19 mouse cellular contexts compared by ENCODE assay signal in the genomic region with DNA sequence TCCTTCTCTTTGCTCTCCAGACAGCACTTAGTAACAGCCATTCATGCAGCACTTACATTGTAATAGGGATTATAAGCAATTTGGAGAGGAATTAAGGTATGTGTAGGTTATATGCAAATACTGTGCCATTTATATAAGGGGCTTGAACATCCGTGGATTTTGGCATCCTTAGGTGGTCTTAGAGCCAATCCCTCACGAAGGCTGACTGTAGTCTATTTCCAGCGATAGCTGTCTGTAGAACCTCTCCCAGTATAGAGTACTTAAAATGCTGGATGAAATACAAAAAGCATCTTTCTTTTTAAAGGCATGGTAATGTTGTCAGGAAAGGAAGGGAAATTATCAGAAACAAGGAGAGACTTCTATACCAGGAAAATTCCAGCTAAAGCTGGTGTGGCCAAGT. TPM values are rescaled to one million over a fixed set of nuclear protein-coding genes. Genes with fewer than 3 reads are reported as not detected.
"Had no signal": no experiment of that assay in that cellular context is flagged by ENCODE, and none has a peak within 500 bp of the region (broad histone marks: within the 10 kb centered on the region; RNA-seq: fewer than 3 reads in every experiment).

No protein-coding gene starts in this region.

- H3K4me1 ChIP-seq: midbrain, embryonic 10.5 days; midbrain, embryonic 12.5 days; neural tube, embryonic 13.5 days; neural tube, embryonic 15.5 days had no signal

- H3K27me3 ChIP-seq: midbrain, embryonic 12.5 days; neural tube, embryonic 13.5 days; neural tube, embryonic 15.5 days had no signal

- ATAC-seq: midbrain, embryonic 16.5 days had no signal

- H3K9me3 ChIP-seq: midbrain, embryonic 10.5 days; midbrain, embryonic 12.5 days; neural tube, embryonic 13.5 days; neural tube, embryonic 15.5 days had no signal

- H3K4me3 ChIP-seq: midbrain, embryonic 10.5 days; midbrain, embryonic 12.5 days; myocyte; neural tube, embryonic 13.5 days; neural tube, embryonic 15.5 days had no signal

- H3K36me3 ChIP-seq: midbrain, embryonic 10.5 days; midbrain, embryonic 12.5 days; neural tube, embryonic 13.5 days; neural tube, embryonic 15.5 days had no signal

- H3K4me2 ChIP-seq: lung, embryonic 14.5 days; midbrain, embryonic 12.5 days; neural tube, embryonic 13.5 days; neural tube, embryonic 15.5 days had no signal

- DNase-seq: lung, embryonic 14.5 days; lung, postnatal 10 days; lung, postnatal 4 days; midbrain, embryonic 14.5 days; retina, postnatal 1 day; right cerebral cortex, adult 18-20 months; right cerebral cortex, postnatal 25 days; right cerebral cortex, postnatal 4 days; spleen, adult 18-20 months; thymus, adult 18-20 months; thymus, postnatal 14 days; thymus, postnatal 36 days had no signal

- H3K27ac ChIP-seq: midbrain, embryonic 10.5 days; midbrain, embryonic 12.5 days; neural tube, embryonic 13.5 days; neural tube, embryonic 15.5 days had no signal

- H3K9ac ChIP-seq: lung, embryonic 14.5 days; midbrain, embryonic 12.5 days; neural tube, embryonic 13.5 days; neural tube, embryonic 15.5 days had no signal

RNA-seq across cellular contexts. Expression of a gene that starts 50.2 kb away (rescaled TPM):
- total RNA-seq: megakaryocyte-erythroid progenitor cell, adult 5-6 weeks had no signal
